Comparison of ENCODE assay signal across 29 mouse cellular contexts in the genomic region with DNA sequence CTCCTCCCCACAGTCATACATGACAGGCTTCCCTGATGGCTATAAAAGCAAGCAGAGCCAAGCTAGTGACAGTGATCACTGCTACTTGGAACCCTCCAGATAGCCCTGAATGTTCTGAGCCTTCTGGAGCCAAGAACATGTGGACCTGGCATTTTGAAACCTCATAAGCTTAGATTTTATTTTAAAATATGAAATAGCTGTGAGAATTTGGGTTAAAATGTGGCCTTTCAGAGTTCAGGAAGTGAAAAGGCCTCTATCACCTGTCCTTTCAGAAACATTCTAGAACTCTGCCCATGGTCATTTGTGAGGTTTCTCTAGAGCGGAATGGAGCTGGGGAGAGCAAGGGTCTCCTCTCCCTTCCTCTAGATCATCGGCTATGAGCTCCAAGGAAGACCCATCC. TPM values are rescaled to one million over a fixed set of nuclear protein-coding genes. Genes with fewer than 3 reads are reported as not detected.
"Had no signal": no experiment of that assay in that cellular context is flagged by ENCODE, and none has a peak within 500 bp of the region (broad histone marks: within the 10 kb centered on the region; RNA-seq: fewer than 3 reads in every experiment).

TSS of gene Lrrc18 (plus strand) at position 301 of the 400 bp plus-strand sequence.

- H3K36me3 ChIP-seq: heart, embryonic 12.5 days; heart, embryonic 13.5 days; heart, embryonic 15.5 days; hindbrain, embryonic 10.5 days; hindbrain, embryonic 12.5 days; hindbrain, embryonic 13.5 days; hindbrain, embryonic 15.5 days; intestine, embryonic 15.5 days; kidney, embryonic 15.5 days had no signal

- H3K27ac ChIP-seq: heart, embryonic 13.5 days; heart, embryonic 15.5 days; hindbrain, embryonic 10.5 days; hindbrain, embryonic 12.5 days; hindbrain, embryonic 13.5 days; hindbrain, embryonic 14.5 days; hindbrain, embryonic 15.5 days; hindbrain, postnatal 0 days; intestine, embryonic 15.5 days; kidney, embryonic 15.5 days; kidney, postnatal 0 days; layer of hippocampus, adult 2 months had no signal

- H3K4me3 ChIP-seq: heart, embryonic 12.5 days; heart, embryonic 13.5 days; heart, embryonic 15.5 days; hindbrain, embryonic 10.5 days; hindbrain, embryonic 12.5 days; hindbrain, embryonic 13.5 days; hindbrain, embryonic 15.5 days; intestine, embryonic 15.5 days; kidney, embryonic 15.5 days; layer of hippocampus, adult 2 months had no signal

- H3K27me3 ChIP-seq: heart, embryonic 12.5 days; heart, embryonic 13.5 days; heart, embryonic 15.5 days; hindbrain, embryonic 12.5 days; hindbrain, embryonic 13.5 days; hindbrain, embryonic 15.5 days had no signal

- H3K9me3 ChIP-seq: heart, embryonic 12.5 days; heart, embryonic 13.5 days; heart, embryonic 15.5 days; hindbrain, embryonic 10.5 days; hindbrain, embryonic 12.5 days; hindbrain, embryonic 13.5 days; hindbrain, embryonic 15.5 days; intestine, embryonic 15.5 days; kidney, embryonic 15.5 days had no signal

- DNase-seq: heart, postnatal 10 days; heart, postnatal 36 days; heart, postnatal 4 days; kidney, adult 11 months; kidney, adult 18-20 months; kidney, adult 2 months; kidney, adult 8-10 months; kidney, adult 9 months; kidney, postnatal 10 days; kidney, postnatal 14 days; kidney, postnatal 25 days; kidney, postnatal 36 days; kidney, postnatal 4 days; layer of hippocampus, adult 9-11 months; layer of hippocampus, postnatal 36 days had no signal

RNA-seq across cellular contexts. Expression of gene Lrrc18, which starts in this region (rescaled TPM):
- total RNA-seq: hematopoietic stem cell, adult 5-6 weeks had no signal
